Mouse (Mus musculus): ENCODE results near the gene Prl8a6. TPM values are rescaled to one million over a fixed set of nuclear protein-coding genes. Genes with fewer than 3 reads are reported as not detected.

Gene Prl8a6
- polyA plus RNA-seq (2012; rRNA removed) = not detected in 2 replicates

GRCm38 (mm10) chr13:27438588-27438987 lies at the start of gene Prl8a6:
Gene Prl8a6 (minus strand): TSS chr13:27438688.
- no peaks in the 10 kb centered on the region for H3K36me3 ChIP-seq (ENCODE audit: control insufficient read depth, insufficient read depth, low read length)
- no peak within 1 kb of the TSS for H3K27ac ChIP-seq (ENCODE audit: insufficient read depth, low read depth, low read length)
- H3K4me3 ChIP-seq (ENCODE audit: low read depth, low read length) = no peak within 1 kb of the TSS
- H3K27me3 ChIP-seq (ENCODE audit: control insufficient read depth, insufficient read depth, low read length) = no peaks in the 10 kb centered on the region
- H3K4me1 ChIP-seq (ENCODE audit: control insufficient read depth, insufficient read depth, insufficient read length, low read length) = no peaks in the 10 kb centered on the region
- WGBS = 81% methylated on average over 3 of the region's 3 CpGs
- TF ChIP-seq POLR2A (IDR thresholded peaks at IDR 0.05; ENCODE audit: low read depth, low read length) (no peak), CTCF (IDR thresholded peaks at IDR 0.05; ENCODE audit: extremely low read depth, insufficient read length, insufficient replicate concordance, low read depth, low read length) (no peak)

- Histone ChIP-seq H3K36me3 (ENCODE audit: control insufficient read depth, insufficient read depth, low read length) (no peaks in the 10 kb centered on the region), H3K4me1 (ENCODE audit: control insufficient read depth, insufficient read depth, insufficient read length, low read length) (no peaks in the 10 kb centered on the region), H3K27ac (ENCODE audit: insufficient read depth, low read depth, low read length) (no peak overlapping the region), H3K4me3 (ENCODE audit: low read depth, low read length) (no peak overlapping the region), H3K27me3 (ENCODE audit: control insufficient read depth, insufficient read depth, low read length) (no peaks in the 10 kb centered on the region)
- WGBS = 75% methylated on average over 1 of the region's 1 CpGs
- TF ChIP-seq POLR2A (IDR thresholded peaks at IDR 0.05; ENCODE audit: low read depth, low read length) = no peak
- TF ChIP-seq CTCF (IDR thresholded peaks at IDR 0.05; ENCODE audit: extremely low read depth, insufficient read length, insufficient replicate concordance, low read depth, low read length) = no peak
These were observed 5.3 kb downstream of the Prl8a6 start for GRCm38 (mm10) chr13:27433159-27433558.

DNA sequence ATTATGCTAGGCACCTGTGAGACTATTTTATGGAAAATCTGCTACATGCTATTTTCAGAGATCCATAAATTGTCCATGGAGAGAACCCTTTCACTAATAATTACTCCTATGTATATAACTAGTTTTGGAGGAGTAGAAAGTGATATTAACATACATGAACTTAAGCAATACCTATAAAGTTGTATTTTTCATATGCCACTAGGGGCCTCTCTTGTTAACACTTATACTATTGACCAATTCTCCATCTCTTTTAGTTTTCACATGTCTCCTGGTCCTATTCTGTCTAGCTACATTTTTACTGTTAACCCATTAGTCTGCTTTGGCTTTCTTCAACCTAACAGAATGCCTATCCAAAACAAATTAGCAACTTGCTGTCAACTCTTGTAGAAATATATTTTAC lies 24.8 kb downstream of the Prl8a6 start:
- Histone ChIP-seq H3K27ac (ENCODE audit: insufficient read depth, low read depth, low read length) (no peak overlapping the region), H3K27me3 (ENCODE audit: control insufficient read depth, insufficient read depth, low read length) (no peaks in the 10 kb centered on the region), H3K4me3 (ENCODE audit: low read depth, low read length) (no peak overlapping the region), H3K36me3 (ENCODE audit: control insufficient read depth, insufficient read depth, low read length) (no peaks in the 10 kb centered on the region), H3K4me1 (ENCODE audit: control insufficient read depth, insufficient read depth, insufficient read length, low read length) (no peaks in the 10 kb centered on the region)
- TF ChIP-seq CTCF (IDR thresholded peaks at IDR 0.05; ENCODE audit: extremely low read depth, insufficient read length, insufficient replicate concordance, low read depth, low read length) = no peak
- no peak for TF ChIP-seq POLR2A (IDR thresholded peaks at IDR 0.05; ENCODE audit: low read depth, low read length)

GRCm38 (mm10) chr13:27399061-27399724 lies 39.3 kb downstream of the Prl8a6 start:
- no peaks in the 10 kb centered on the region for H3K4me1 ChIP-seq (ENCODE audit: control insufficient read depth, insufficient read depth, insufficient read length, low read length)
- WGBS = 90% methylated on average over 7 of the region's 7 CpGs
- H3K27ac ChIP-seq (ENCODE audit: insufficient read depth, low read depth, low read length) = no peak overlapping the region
- TF ChIP-seq POLR2A (IDR thresholded peaks at IDR 0.05; ENCODE audit: low read depth, low read length) = no peak
- TF ChIP-seq CTCF (IDR thresholded peaks at IDR 0.05; ENCODE audit: extremely low read depth, insufficient read length, insufficient replicate concordance, low read depth, low read length) = no peak
- H3K4me3 ChIP-seq (ENCODE audit: low read depth, low read length) = no peak overlapping the region
- H3K36me3 ChIP-seq (ENCODE audit: control insufficient read depth, insufficient read depth, low read length) = no peaks in the 10 kb centered on the region
- no peaks in the 10 kb centered on the region for H3K27me3 ChIP-seq (ENCODE audit: control insufficient read depth, insufficient read depth, low read length)

- no peak within 1 kb of the TSS for H3K27ac ChIP-seq (ENCODE audit: insufficient read depth, low read depth, low read length)
- no peaks in the 10 kb centered on the region for H3K27me3 ChIP-seq (ENCODE audit: control insufficient read depth, insufficient read depth, low read length)
- H3K4me3 ChIP-seq (ENCODE audit: low read depth, low read length) = no peak within 1 kb of the TSS
- TF ChIP-seq POLR2A (IDR thresholded peaks at IDR 0.05; ENCODE audit: low read depth, low read length) (no peak), CTCF (IDR thresholded peaks at IDR 0.05; ENCODE audit: extremely low read depth, insufficient read length, insufficient replicate concordance, low read depth, low read length) (no peak)
- WGBS = 79% methylated on average over 6 of the region's 6 CpGs
- H3K4me1 ChIP-seq (ENCODE audit: control insufficient read depth, insufficient read depth, insufficient read length, low read length) = no peaks in the 10 kb centered on the region
- no peaks in the 10 kb centered on the region for H3K36me3 ChIP-seq (ENCODE audit: control insufficient read depth, insufficient read depth, low read length)
These were observed 47.7 kb downstream of the Prl8a6 start, which contains the start of gene Prl2b1 for GRCm38 (mm10) chr13:27390746-27391145. Gene Prl2b1 (minus strand): TSS chr13:27390846.

Other genes with a start within 250 kb of the Prl8a6 start
- not detected in 2 replicates for gene Prl3c1, start 242.0 kb downstream of the Prl8a6 start, polyA plus RNA-seq (2012; rRNA removed)
- not detected in 2 replicates for gene Prl3b1, start 196.8 kb downstream of the Prl8a6 start, polyA plus RNA-seq (2012; rRNA removed)
- not detected in 2 replicates for gene Prl3a1, start 179.3 kb downstream of the Prl8a6 start, polyA plus RNA-seq (2012; rRNA removed)
- not detected in 2 replicates for gene Prl6a1, start 126.1 kb downstream of the Prl8a6 start, polyA plus RNA-seq (2012; rRNA removed)
- gene Prl8a2, start 93.0 kb downstream of the Prl8a6 start, polyA plus RNA-seq (2012; rRNA removed) = not detected in 2 replicates
- not detected in 2 replicates for gene Prl2b1, start 47.8 kb downstream of the Prl8a6 start, polyA plus RNA-seq (2012; rRNA removed)
- gene Prl8a8, start 74.5 kb upstream of the Prl8a6 start, polyA plus RNA-seq (2012; rRNA removed) = not detected in 2 replicates
- gene Prl8a9, start 125.9 kb upstream of the Prl8a6 start, polyA plus RNA-seq (2012; rRNA removed) = not detected in 2 replicates
- not detected in 2 replicates for gene Prl8a1, start 143.5 kb upstream of the Prl8a6 start, polyA plus RNA-seq (2012; rRNA removed)
- gene Prl7b1, start 171.9 kb upstream of the Prl8a6 start, polyA plus RNA-seq (2012; rRNA removed) = not detected in 2 replicates
- gene Prl7a1, start 203.8 kb upstream of the Prl8a6 start, polyA plus RNA-seq (2012; rRNA removed) = not detected in 2 replicates
- not detected in 2 replicates for gene Prl7a2, start 229.3 kb upstream of the Prl8a6 start, polyA plus RNA-seq (2012; rRNA removed)